ENCODE assay signal across 14 mouse cellular contexts in genomic region chr13:84064291-84064940, GRCm38 (mm10).
DNase-seq lines count a peak whose midpoint lies in the region; ATAC-seq and TF ChIP-seq lines count a peak whose summit lies in the region.
"Had no signal": no experiment of that assay in that cellular context is flagged by ENCODE, and none has a peak within 500 bp of the region (broad histone marks: within the 10 kb centered on the region; RNA-seq: fewer than 3 reads in every experiment).

No protein-coding gene starts in this region.

- WGBS in neural tube, embryonic 11.5 days: 44% methylated on average over 5 of the region's 5 CpGs
- WGBS in hindbrain, embryonic 10.5 days: 73% methylated on average over 5 of the region's 5 CpGs
- WGBS in midbrain, embryonic 12.5 days: 41% methylated on average over 5 of the region's 5 CpGs
- WGBS in lung, postnatal 0 days: 52% methylated on average over 5 of the region's 5 CpGs

- no peaks in the 10 kb centered on the region for H3K9me3 ChIP-seq in neural tube, embryonic 11.5 days (ENCODE audit: control insufficient read depth, low read length)
- no peaks in the 10 kb centered on the region for H3K9me3 ChIP-seq in hindbrain, embryonic 10.5 days
- H3K9me3 ChIP-seq in midbrain, embryonic 12.5 days: no peaks in the 10 kb centered on the region
- no peaks in the 10 kb centered on the region for H3K9me3 ChIP-seq in lung, postnatal 0 days (ENCODE audit: low read length)
- H3K9me3 ChIP-seq: embryonic facial prominence, embryonic 15.5 days; heart, embryonic 10.5 days; limb, embryonic 13.5 days had no signal

- H3K4me2 ChIP-seq in neural tube, embryonic 11.5 days (ENCODE audit: low read depth): peak overlapping the region; percentile 20; the same call in 1 of the 2 replicates
- peak overlapping the region; percentile 33 for H3K4me2 ChIP-seq in midbrain, embryonic 12.5 days (replicated peaks)
- H3K4me2 ChIP-seq in lung, postnatal 0 days (replicated peaks; ENCODE audit: low read depth, low read length): no peak overlapping the region
- H3K4me2 ChIP-seq: embryonic facial prominence, embryonic 15.5 days; limb, embryonic 13.5 days; lung, embryonic 14.5 days had no signal

- TF ChIP-seq EP300 in lung, postnatal 0 days (IDR thresholded peaks at IDR 0.05): no peak

- DNase-seq in neural tube, embryonic 11.5 days (ENCODE audit: low spot score): no peak
- no peak for DNase-seq in neural tube, embryonic 10.5 days (ENCODE audit: extremely low spot score, low spot score)
- no peak for DNase-seq in hindbrain, embryonic 10.5 days (ENCODE audit: low spot score)
- DNase-seq in retina, postnatal 1 day: peak; percentile 48
- no peak for DNase-seq in adrenal gland, postnatal 10 days
- DNase-seq in right cerebral cortex, postnatal 14 days: no peak
- DNase-seq in lung, postnatal 0 days (ENCODE audit: low spot score): no peak
- DNase-seq: adrenal gland, postnatal 14 days; layer of hippocampus, adult 9-11 months; lung, embryonic 14.5 days had no signal

- no peaks in the 10 kb centered on the region for H3K27me3 ChIP-seq in neural tube, embryonic 11.5 days (ENCODE audit: control insufficient read depth, insufficient read depth, low read length)
- H3K27me3 ChIP-seq in hindbrain, embryonic 10.5 days (ENCODE audit: insufficient read depth, poor library complexity, severe bottlenecking): peaks cover 11% of the 10 kb centered on the region; the same call in 1 of the 2 replicates
- H3K27me3 ChIP-seq in midbrain, embryonic 12.5 days: no peaks in the 10 kb centered on the region
- no peaks in the 10 kb centered on the region for H3K27me3 ChIP-seq in lung, postnatal 0 days (replicated peaks; ENCODE audit: insufficient read depth, low read length)
- H3K27me3 ChIP-seq: embryonic facial prominence, embryonic 15.5 days had no signal

- no peak for TF ChIP-seq CTCF in lung, postnatal 0 days (IDR thresholded peaks at IDR 0.05)

- peak overlapping the region; percentile 53 for H3K27ac ChIP-seq in neural tube, embryonic 11.5 days (ENCODE audit: low read depth, low read length)
- H3K27ac ChIP-seq in hindbrain, embryonic 10.5 days: peak overlapping the region; percentile 77
- H3K27ac ChIP-seq in midbrain, embryonic 12.5 days (replicated peaks): peak overlapping the region; percentile 81
- no peak overlapping the region for H3K27ac ChIP-seq in lung, postnatal 0 days (ENCODE audit: low read length)
- H3K27ac ChIP-seq: embryonic facial prominence, embryonic 15.5 days; heart, embryonic 10.5 days; limb, embryonic 13.5 days had no signal

- peaks cover 12% of the 10 kb centered on the region for H3K4me1 ChIP-seq in neural tube, embryonic 11.5 days (ENCODE audit: control insufficient read depth, insufficient read depth, low read length)
- H3K4me1 ChIP-seq in hindbrain, embryonic 10.5 days (replicated peaks): peaks cover 78% of the 10 kb centered on the region
- H3K4me1 ChIP-seq in midbrain, embryonic 12.5 days: peaks cover 70% of the 10 kb centered on the region
- no peaks in the 10 kb centered on the region for H3K4me1 ChIP-seq in lung, postnatal 0 days (ENCODE audit: insufficient read depth, low read depth, low read length)
- H3K4me1 ChIP-seq: embryonic facial prominence, embryonic 15.5 days; heart, embryonic 10.5 days had no signal

- H3K36me3 ChIP-seq in neural tube, embryonic 11.5 days (ENCODE audit: control insufficient read depth, insufficient read depth, low read length): no peaks in the 10 kb centered on the region
- H3K36me3 ChIP-seq in hindbrain, embryonic 10.5 days: no peaks in the 10 kb centered on the region
- no peaks in the 10 kb centered on the region for H3K36me3 ChIP-seq in midbrain, embryonic 12.5 days
- no peaks in the 10 kb centered on the region for H3K36me3 ChIP-seq in lung, postnatal 0 days (ENCODE audit: insufficient read depth, low read length)
- H3K36me3 ChIP-seq: embryonic facial prominence, embryonic 15.5 days; heart, embryonic 10.5 days; limb, embryonic 13.5 days had no signal

- ATAC-seq in neural tube, embryonic 11.5 days (ENCODE audit: insufficient read depth, low FRiP score, low TSS enrichment): no peak
- ATAC-seq in midbrain, embryonic 12.5 days (ENCODE audit: low FRiP score, low read depth): no peak
- ATAC-seq in lung, postnatal 0 days: no peak

- H3K4me3 ChIP-seq in neural tube, embryonic 11.5 days (ENCODE audit: low read depth, low read length): no peak overlapping the region
- no peak overlapping the region for H3K4me3 ChIP-seq in hindbrain, embryonic 10.5 days
- no peak overlapping the region for H3K4me3 ChIP-seq in midbrain, embryonic 12.5 days
- H3K4me3 ChIP-seq in lung, postnatal 0 days (ENCODE audit: low read depth, low read length): no peak overlapping the region
- H3K4me3 ChIP-seq: embryonic facial prominence, embryonic 15.5 days; heart, embryonic 10.5 days; limb, embryonic 13.5 days had no signal

- no peak overlapping the region for H3K9ac ChIP-seq in neural tube, embryonic 11.5 days (ENCODE audit: low read length)
- 0 out of 2 replicates have a peak overlapping the region, but pooled peaks have one; percentile 15 for H3K9ac ChIP-seq in midbrain, embryonic 12.5 days (replicated peaks)
- no peak overlapping the region for H3K9ac ChIP-seq in lung, postnatal 0 days (replicated peaks; ENCODE audit: low read depth)
- H3K9ac ChIP-seq: embryonic facial prominence, embryonic 15.5 days; limb, embryonic 13.5 days; lung, embryonic 14.5 days had no signal
